Mouse (Mus musculus) midbrain, postnatal 0 days (tissue): ENCODE results near the gene Unc45b. TPM values are rescaled to one million over a fixed set of nuclear protein-coding genes. Genes with fewer than 3 reads are reported as not detected.

Experiments
- ATAC-seq: fragments of 200-750 bp; cut with Nextera tagmentation; 2 replicates; pipeline ENCODE4 v1.8.0; 2017; ENCODE audit warnings: moderate number of reproducible peaks, mild to moderate bottlenecking, moderate TSS enrichment, moderate library complexity; ENCODE audit not compliant: low FRiP score
- DNase-seq: peaks from one replicate; pipeline ENCODE4 v3.0.0-alpha.2; 2015; ENCODE audit warnings: low spot score
- H3K27ac ChIP-seq: fragments of 300-500 bp; sonication (generic); 2 replicates; pipeline ENCODE4 v1.5.1; 2014; ENCODE audit warnings: low read depth, mild to moderate bottlenecking, low read length, mixed read lengths
- H3K27me3 ChIP-seq: fragments of 300-500 bp; sonication (generic); 2 replicates; pipeline ENCODE4 v1.6.1; 2014; ENCODE audit warnings: low read length, control low read depth, mixed read lengths; ENCODE audit not compliant: insufficient read depth
- H3K36me3 ChIP-seq: fragments of 300-500 bp; sonication (generic); 2 replicates; pipeline ENCODE4 v1.6.1; 2014; ENCODE audit warnings: low read length, control low read depth, mixed read lengths; ENCODE audit not compliant: insufficient read depth
- H3K4me1 ChIP-seq: fragments of 300-500 bp; sonication (generic); 2 replicates; pipeline ENCODE4 v1.6.1; 2014; ENCODE audit warnings: mild to moderate bottlenecking, control low read depth, antibody characterized with exemption, low read length, mixed read lengths; ENCODE audit not compliant: insufficient read depth
- H3K4me2 ChIP-seq: fragments of 300-500 bp; sonication (generic); 2 replicates; pipeline ENCODE4 v1.6.1; 2014; ENCODE audit warnings: low read depth, mild to moderate bottlenecking, low read length, mixed read lengths; ENCODE audit not compliant: poor library complexity, severe bottlenecking
- H3K4me3 ChIP-seq: fragments of 300-500 bp; sonication (generic); 2 replicates; pipeline ENCODE4 v1.5.1; 2014; ENCODE audit warnings: low read depth, mild to moderate bottlenecking, low read length, moderate library complexity
- H3K9ac ChIP-seq: fragments of 300-500 bp; sonication (generic); replicated peaks from 2 replicates; pipeline ENCODE4 v1.6.1; 2014; ENCODE audit warnings: mild to moderate bottlenecking, low read length, moderate library complexity, mixed read lengths; ENCODE audit not compliant: poor library complexity, severe bottlenecking
- H3K9me3 ChIP-seq: fragments of 300-500 bp; sonication (generic); 2 replicates; pipeline ENCODE4 v1.6.1; 2016; ENCODE audit warnings: low read length, control low read depth
- CTCF ChIP-seq: IDR thresholded peaks from 2 replicates; pipeline ENCODE4 v1.5.1; 2016; ENCODE audit warnings: antibody characterized with exemption, mild to moderate bottlenecking
- WGBS: fragments of 180-500 bp; shearing (Covaris S2); extraction: QIAGEN DNeasy Blood & Tissue Kit; methylation state at CpG from one replicate; pipeline ENCODE4 v1.1.7; 2014; 5-methylcytosine and 5-hydroxymethylcytosine counted together
- polyA plus RNA-seq: library from polyadenylated mRNA; unstranded; fragments of >200 nt; fragmentation: Nextera tagmentation; extraction: Ambion mirVana; gene quantifications from 2 replicates; pipeline ENCODE4 v1.2.1, GENCODE M21; 2015
- total RNA-seq: library from RNA; depleted of rRNA; stranded (reverse); fragments of >200 nt; gene quantifications from 2 replicates; pipeline ENCODE4 v1.2.3, GENCODE M21; 2014

Unc45b gene
- total and polyA plus RNA-seq, 2 experiments from 2014 or later = 0.05 to 2.9 TPM

- H3K4me2 ChIP-seq = no peak overlapping the region
- ATAC-seq (no peak), DNase-seq (no peak)
- no peak overlapping the region for H3K27ac ChIP-seq
- WGBS = 67% methylated on average over 9 of the region's 9 CpGs
- no peaks in the 10 kb centered on the region for H3K4me1 ChIP-seq
- no peaks in the 10 kb centered on the region for H3K36me3 ChIP-seq
- peak overlapping the region; percentile 5; the same call in 1 of the 2 replicates for H3K4me3 ChIP-seq
- TF ChIP-seq CTCF = no peak
- H3K27me3 ChIP-seq = peaks cover 27% of the 10 kb centered on the region
- no peak overlapping the region for H3K9ac ChIP-seq
- no peaks in the 10 kb centered on the region for H3K9me3 ChIP-seq
Observed at GRCm38 (mm10) chr11:82952612-82953542, 42.5 kb downstream of the Unc45b start.

DNA sequence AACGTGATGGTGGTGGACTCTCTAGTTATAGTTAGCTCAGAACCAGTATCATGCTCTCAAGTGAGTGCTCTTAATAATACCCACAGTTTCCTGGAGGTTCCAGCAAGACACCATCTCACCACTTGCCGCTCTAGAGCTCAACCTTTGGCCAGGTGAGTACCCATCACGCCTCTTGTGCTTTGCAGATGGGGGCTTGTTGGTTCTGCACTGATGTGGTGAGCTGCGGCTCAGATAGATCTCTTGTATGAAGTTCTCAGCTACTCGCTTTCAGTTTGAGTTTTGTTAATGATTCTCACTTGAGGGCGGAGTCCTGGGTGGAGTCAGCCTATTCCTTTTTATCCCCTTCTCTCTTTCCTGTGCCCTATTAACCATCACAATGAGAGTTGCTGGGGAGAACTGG lies 44.3 kb downstream of the Unc45b start:
- Histone ChIP-seq H3K9me3 (no peaks in the 10 kb centered on the region), H3K9ac (no peak overlapping the region), H3K27ac (no peak overlapping the region), H3K4me2 (no peak overlapping the region), H3K4me3 (no peak overlapping the region), H3K4me1 (no peaks in the 10 kb centered on the region), H3K27me3 (peaks cover 23% of the 10 kb centered on the region), H3K36me3 (no peaks in the 10 kb centered on the region)
- DNase-seq (no peak), ATAC-seq (no peak)
- no peak for TF ChIP-seq CTCF
- WGBS = 85% methylated on average over 6 of the region's 6 CpGs

GRCm38 (mm10) chr11:82956925-82957324 lies 46.6 kb downstream of the Unc45b start:
- DNase-seq (no peak), ATAC-seq (no peak)
- H3K27ac ChIP-seq = no peak overlapping the region
- no peak overlapping the region for H3K9ac ChIP-seq
- H3K4me1 ChIP-seq = no peaks in the 10 kb centered on the region
- no peak overlapping the region for H3K4me2 ChIP-seq
- no peaks in the 10 kb centered on the region for H3K36me3 ChIP-seq
- no peaks in the 10 kb centered on the region for H3K9me3 ChIP-seq
- WGBS = 79% methylated on average over 10 of the region's 10 CpGs
- no peak for TF ChIP-seq CTCF
- H3K4me3 ChIP-seq = no peak overlapping the region
- H3K27me3 ChIP-seq = peaks cover 9% of the 10 kb centered on the region; the same call in 1 of the 2 replicates

- WGBS = 12% methylated on average over 4 of the region's 4 CpGs
- H3K4me1 ChIP-seq = no peaks in the 10 kb centered on the region
- DNase-seq = peak; percentile 27
Observed at GRCm38 (mm10) chr11:82959613-82960012, 49.3 kb downstream of the Unc45b start.

GRCm38 (mm10) chr11:82961743-82962142 lies 51.4 kb downstream of the Unc45b start:
- ATAC-seq = no peak

More at GRCm38 (mm10) chr11:82959613-82960012, 49.3 kb downstream of the Unc45b start:
- no peak for ATAC-seq
- H3K27me3 ChIP-seq = no peaks in the 10 kb centered on the region
- H3K36me3 ChIP-seq = no peaks in the 10 kb centered on the region
- no peak overlapping the region for H3K27ac ChIP-seq
- H3K4me3 ChIP-seq = no peak overlapping the region
- peak; percentile 81 for TF ChIP-seq CTCF
- no peak overlapping the region for H3K4me2 ChIP-seq
- no peak overlapping the region for H3K9ac ChIP-seq
- no peaks in the 10 kb centered on the region for H3K9me3 ChIP-seq

DNA sequence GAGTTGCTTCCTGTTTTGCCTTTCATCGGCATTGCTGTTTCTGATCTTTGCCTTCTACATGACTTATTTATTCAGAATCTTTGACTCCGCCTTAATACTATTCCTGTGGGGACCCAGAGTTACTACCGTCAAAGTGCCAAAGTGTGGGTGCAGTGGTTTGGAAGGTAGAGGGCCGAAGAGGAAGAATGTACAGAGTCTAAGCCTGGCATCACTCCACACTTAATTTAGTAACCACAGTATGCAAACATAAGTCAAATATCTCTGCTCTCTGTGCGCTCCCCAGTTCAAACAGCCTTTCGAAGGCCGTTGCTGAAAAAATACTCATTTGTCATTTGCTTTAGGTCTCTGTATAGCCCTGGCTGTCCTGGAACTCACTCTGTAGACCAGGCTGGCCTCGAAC lies 51.9 kb downstream of the Unc45b start:
- H3K9me3 ChIP-seq = no peaks in the 10 kb centered on the region
- H3K9ac ChIP-seq = no peak overlapping the region
- DNase-seq = no peak
- no peak overlapping the region for H3K4me2 ChIP-seq
- no peak overlapping the region for H3K4me3 ChIP-seq
- TF ChIP-seq CTCF = no peak
- WGBS = 89% methylated on average over 8 of the region's 8 CpGs
- H3K36me3 ChIP-seq = no peaks in the 10 kb centered on the region
- no peaks in the 10 kb centered on the region for H3K4me1 ChIP-seq
- H3K27ac ChIP-seq = no peak overlapping the region
- H3K27me3 ChIP-seq = no peaks in the 10 kb centered on the region
- ATAC-seq = no peak

More at GRCm38 (mm10) chr11:82961743-82962142, 51.4 kb downstream of the Unc45b start:
- no peak for TF ChIP-seq CTCF
- no peak for DNase-seq
- Histone ChIP-seq H3K9ac (no peak overlapping the region), H3K4me3 (no peak overlapping the region), H3K4me2 (no peak overlapping the region), H3K36me3 (no peaks in the 10 kb centered on the region), H3K9me3 (no peaks in the 10 kb centered on the region), H3K27me3 (no peaks in the 10 kb centered on the region), H3K27ac (no peak overlapping the region), H3K4me1 (no peaks in the 10 kb centered on the region)
- WGBS = 82% methylated on average over 2 of the region's 2 CpGs
